Mouse (Mus musculus) forebrain, embryonic 16.5 days (tissue): ENCODE measurements around the gene Zfhx3. TPM values are rescaled to one million over a fixed set of nuclear protein-coding genes. Genes with fewer than 3 reads are reported as not detected.
A peak's percentile ranks its signal among the peaks of the same experiment; 100 is the strongest.

Experiments
- ATAC-seq: fragments of 200-750 bp; cut with Nextera tagmentation; 2 replicates; pipeline ENCODE4 v1.8.0; 2017; ENCODE audit warnings: mild to moderate bottlenecking, moderate library complexity
- H3K27ac ChIP-seq: fragments of 300-500 bp; sonication (generic); 2 replicates; pipeline ENCODE4 v1.5.1; 2014; ENCODE audit warnings: low read length, control low read depth
- H3K27me3 ChIP-seq: fragments of 300-500 bp; sonication (generic); replicated peaks from 2 replicates; pipeline ENCODE4 v1.6.1; 2014; ENCODE audit warnings: low read length; ENCODE audit not compliant: control insufficient read depth, insufficient read depth
- H3K36me3 ChIP-seq: fragments of 300-500 bp; sonication (generic); 2 replicates; pipeline ENCODE4 v1.6.1; 2014; ENCODE audit not compliant: control insufficient read depth, insufficient read depth
- H3K4me1 ChIP-seq: fragments of 300-500 bp; sonication (generic); replicated peaks from 2 replicates; pipeline ENCODE4 v1.6.1; 2014; ENCODE audit warnings: low read length; ENCODE audit not compliant: control insufficient read depth, insufficient read depth
- H3K4me2 ChIP-seq: fragments of 300-500 bp; sonication (generic); 2 replicates; pipeline ENCODE4 v1.6.1; 2014; ENCODE audit warnings: mild to moderate bottlenecking, low read length, control low read depth
- H3K4me3 ChIP-seq: fragments of 300-500 bp; sonication (generic); replicated peaks from 2 replicates; pipeline ENCODE4 v1.5.1; 2014; ENCODE audit warnings: mild to moderate bottlenecking, low read length, control low read depth
- H3K9ac ChIP-seq: fragments of 300-500 bp; sonication (generic); replicated peaks from 2 replicates; pipeline ENCODE4 v1.6.1; 2014; ENCODE audit warnings: low read depth, low read length, control low read depth
- H3K9me3 ChIP-seq: fragments of 300-500 bp; sonication (generic); 2 replicates; pipeline ENCODE4 v1.6.1; 2016; ENCODE audit warnings: low read length; ENCODE audit not compliant: control insufficient read depth
- WGBS: fragments of 180-500 bp; shearing (Covaris S2); extraction: QIAGEN DNeasy Blood & Tissue Kit; methylation state at CpG from one replicate; pipeline ENCODE4 v1.1.7; 2014; 5-methylcytosine and 5-hydroxymethylcytosine counted together
- polyA plus RNA-seq: library from polyadenylated mRNA; unstranded; fragments of >200 nt; fragmentation: Nextera tagmentation; extraction: Ambion mirVana; gene quantifications from 2 replicates; pipeline ENCODE4 v1.2.1, GENCODE M21; 2015

The Zfhx3 gene
- polyA plus RNA-seq, 1 experiment from 2014 or later: 14.6 TPM

DNA sequence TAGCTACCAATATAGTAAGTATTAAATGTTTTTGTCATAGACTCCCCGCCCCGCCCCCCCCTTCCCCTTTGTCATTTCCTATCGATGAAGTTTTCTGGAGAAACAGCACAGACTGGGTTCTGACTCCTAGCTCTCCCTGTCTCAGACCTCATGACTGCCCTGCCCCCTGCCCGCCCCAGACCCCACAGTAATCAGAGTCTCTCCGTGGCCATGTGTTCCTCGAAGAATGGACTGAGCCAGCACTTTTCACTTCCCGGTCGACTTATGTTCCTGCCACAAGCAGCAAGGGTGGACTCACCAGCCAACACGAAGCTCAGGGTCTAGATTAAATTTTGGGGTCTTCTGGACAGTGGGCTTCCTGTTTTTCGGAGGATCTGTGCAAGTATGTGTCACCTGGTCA is 840.7 kb downstream of the Zfhx3 start:
- no peak for ATAC-seq
- Histone ChIP-seq H3K36me3 (no peaks in the 10 kb centered on the region), H3K4me2 (no peak overlapping the region), H3K27me3 (peaks cover 24% of the 10 kb centered on the region), H3K4me3 (no peak overlapping the region), H3K4me1 (peaks cover 5% of the 10 kb centered on the region), H3K9ac (no peak overlapping the region), H3K27ac (no peak overlapping the region), H3K9me3 (no peaks in the 10 kb centered on the region)
- WGBS: 78% methylated on average over 10 of the region's 10 CpGs

DNA sequence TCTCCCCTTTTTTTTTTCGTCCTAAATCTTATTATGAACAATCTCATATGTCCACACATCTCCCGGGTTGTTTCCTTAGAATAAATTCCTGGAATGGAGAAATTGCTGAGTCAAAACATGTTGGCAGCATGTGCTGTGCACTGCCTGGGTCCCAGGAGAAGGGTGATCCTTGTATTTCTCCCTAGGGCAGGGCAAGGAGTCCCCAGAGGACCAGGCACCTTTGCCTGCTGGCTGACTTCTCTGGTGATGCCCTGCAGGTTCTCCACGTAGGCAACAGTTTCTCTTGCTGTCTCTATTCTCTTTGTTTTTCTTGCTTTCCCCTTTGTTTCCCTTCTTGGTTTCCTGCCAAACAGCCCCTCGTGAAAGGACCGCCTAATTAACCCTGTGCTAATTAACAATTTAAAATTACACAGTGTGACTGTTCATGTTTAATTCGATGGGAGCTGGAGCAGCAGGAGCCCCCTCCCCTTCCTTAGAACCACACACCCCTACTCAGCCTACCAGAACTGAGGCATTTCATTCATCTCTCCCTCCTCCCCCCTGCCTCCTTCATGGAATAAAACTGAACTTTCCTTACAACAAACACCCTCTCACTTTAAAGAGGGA is 845.8 kb downstream of the Zfhx3 start:
- peaks cover 29% of the 10 kb centered on the region for H3K27me3 ChIP-seq
- H3K4me2 ChIP-seq: peak overlapping the region; percentile 39
- no peak overlapping the region for H3K4me3 ChIP-seq
- H3K9me3 ChIP-seq: peaks cover 8% of the 10 kb centered on the region
- H3K27ac ChIP-seq: peak overlapping the region; percentile 56; the same call in 1 of the 2 replicates
- H3K9ac ChIP-seq: no peak overlapping the region; the same call in 1 of the 2 replicates
- 8% methylated on average over 6 of the region's 6 CpGs for WGBS
- H3K36me3 ChIP-seq: peaks cover 4% of the 10 kb centered on the region; the same call in 1 of the 2 replicates
- peak; percentile 93 for ATAC-seq
- H3K4me1 ChIP-seq: peaks cover 35% of the 10 kb centered on the region

DNA sequence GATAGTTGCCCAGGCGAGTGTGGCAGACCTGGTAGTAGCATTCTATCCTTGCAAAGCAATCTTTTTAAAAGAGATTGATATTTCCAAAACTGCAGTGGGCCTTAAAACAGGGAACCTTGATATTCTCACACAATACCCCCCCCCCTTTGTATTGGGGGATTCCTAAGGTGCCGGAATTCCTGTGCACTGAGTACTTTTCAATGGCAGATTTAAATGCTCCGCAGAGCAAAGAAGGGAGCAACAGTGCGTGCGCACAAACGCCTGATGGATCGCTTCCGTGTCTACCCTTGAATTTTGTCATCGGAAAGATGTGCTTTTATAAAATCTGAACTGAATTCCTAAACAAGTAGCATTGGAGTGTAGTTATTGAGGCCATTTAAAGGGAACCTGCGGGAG is 846.3 kb downstream of the Zfhx3 start:
- 0 out of 2 replicates have a peak, but pooled peaks have one; percentile 19 for ATAC-seq
- WGBS: 3% methylated on average over 10 of the region's 10 CpGs

DNA sequence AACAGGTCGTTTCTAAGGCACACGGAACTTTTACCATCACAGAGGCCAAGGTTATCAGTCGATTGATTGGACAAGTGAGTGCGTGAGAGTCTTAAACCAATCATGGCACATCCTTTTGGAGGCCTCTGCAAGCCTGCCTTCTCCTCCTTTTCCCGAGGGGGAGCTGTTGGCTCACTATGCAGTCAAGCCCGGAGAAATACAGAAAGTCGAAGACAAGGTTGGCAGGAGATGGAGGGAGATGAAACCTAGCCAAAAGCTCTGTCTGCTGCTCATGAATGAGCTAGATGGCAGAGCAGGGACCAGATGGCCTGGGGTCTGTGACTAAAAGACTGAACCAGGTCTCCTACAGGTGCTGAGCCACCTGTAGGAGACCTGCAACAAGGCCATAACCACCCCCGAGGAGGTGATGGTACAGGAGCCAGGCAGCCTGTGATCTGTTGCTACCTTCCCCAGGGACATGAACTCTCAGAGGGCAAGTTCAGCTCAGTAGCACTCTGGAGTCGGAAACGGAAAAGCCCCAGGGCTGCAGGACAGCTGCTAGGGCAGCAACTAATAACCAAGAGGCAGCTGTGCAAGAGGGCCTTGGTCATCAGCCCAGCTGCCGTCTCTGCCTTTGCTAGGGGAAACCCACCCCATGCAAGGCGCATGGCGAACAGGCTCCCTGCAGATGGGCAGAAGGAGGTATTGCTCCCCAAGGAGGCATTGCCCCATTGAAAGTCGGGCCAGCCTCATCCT is 848.3 kb downstream of the Zfhx3 start:
- WGBS: 62% methylated on average over 14 of the region's 14 CpGs
- H3K4me2 ChIP-seq: no peak overlapping the region
- peaks cover 22% of the 10 kb centered on the region for H3K27me3 ChIP-seq
- ATAC-seq: peak; percentile 56
- H3K27ac ChIP-seq: no peak overlapping the region
- H3K36me3 ChIP-seq: peaks cover 18% of the 10 kb centered on the region
- H3K9me3 ChIP-seq: peaks cover 8% of the 10 kb centered on the region
- no peak overlapping the region for H3K4me3 ChIP-seq
- no peak overlapping the region for H3K9ac ChIP-seq
- peaks cover 35% of the 10 kb centered on the region for H3K4me1 ChIP-seq

More for the DNA sequence above, 846.3 kb downstream of the Zfhx3 start:
- Histone ChIP-seq H3K9ac (no peak overlapping the region), H3K36me3 (peaks cover 7% of the 10 kb centered on the region), H3K4me2 (peak overlapping the region; percentile 39), H3K9me3 (peaks cover 8% of the 10 kb centered on the region), H3K4me3 (no peak overlapping the region), H3K4me1 (peaks cover 35% of the 10 kb centered on the region), H3K27me3 (peaks cover 29% of the 10 kb centered on the region), H3K27ac (no peak overlapping the region)

DNA sequence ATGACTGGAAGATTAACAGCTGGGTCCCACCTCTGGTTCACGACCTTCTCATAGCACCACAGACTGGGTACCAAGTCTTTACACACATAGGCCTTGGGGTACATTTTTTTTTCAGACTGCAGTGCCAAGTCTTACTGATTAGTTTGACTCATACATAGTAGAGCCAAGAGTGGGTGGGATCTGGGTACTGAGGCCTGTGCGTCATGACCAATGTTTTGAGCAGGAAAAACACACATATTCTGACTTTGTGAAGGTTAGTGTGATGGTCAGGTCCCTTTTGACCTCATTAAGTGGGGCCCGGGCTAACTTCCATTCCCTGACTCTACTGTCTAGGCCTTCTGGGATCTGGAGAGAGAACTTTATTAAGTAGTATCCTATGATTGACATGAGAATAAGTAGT is 853.6 kb downstream of the Zfhx3 start:
- no peak overlapping the region for H3K4me2 ChIP-seq
- peaks cover 18% of the 10 kb centered on the region for H3K36me3 ChIP-seq
- peaks cover 8% of the 10 kb centered on the region for H3K9me3 ChIP-seq
- ATAC-seq: no peak
- H3K4me3 ChIP-seq: no peak overlapping the region
- no peak overlapping the region for H3K27ac ChIP-seq
- WGBS: 98% methylated on average over 3 of the region's 3 CpGs
- peaks cover 7% of the 10 kb centered on the region for H3K4me1 ChIP-seq
- no peak overlapping the region for H3K9ac ChIP-seq
- no peaks in the 10 kb centered on the region for H3K27me3 ChIP-seq

DNA sequence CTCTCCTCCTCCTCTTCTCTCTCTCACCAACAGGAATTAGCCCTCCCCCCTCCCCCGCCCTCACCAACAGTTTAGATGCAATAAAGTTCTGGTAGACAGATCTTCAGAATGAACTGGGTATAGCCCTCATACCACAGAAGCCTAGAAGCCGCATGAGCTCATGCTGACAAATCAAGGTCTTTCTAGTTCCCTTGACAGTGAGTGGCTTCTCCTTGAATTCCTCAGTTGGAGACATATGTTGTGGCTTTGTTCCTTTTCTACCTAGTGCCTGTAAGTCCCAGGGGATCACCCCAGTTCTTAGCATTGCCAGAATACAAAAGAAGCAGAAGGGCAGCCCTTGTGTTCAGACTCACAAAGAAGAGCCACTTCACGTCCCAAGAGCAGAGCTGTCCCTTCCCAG is 854.4 kb downstream of the Zfhx3 start:
- H3K36me3 ChIP-seq: peaks cover 18% of the 10 kb centered on the region
- H3K9me3 ChIP-seq: peaks cover 8% of the 10 kb centered on the region
- no peak overlapping the region for H3K9ac ChIP-seq
- H3K4me3 ChIP-seq: no peak overlapping the region
- 89% methylated on average over 3 of the region's 3 CpGs for WGBS
- no peak for ATAC-seq
- peaks cover 4% of the 10 kb centered on the region for H3K4me1 ChIP-seq
- H3K27me3 ChIP-seq: no peaks in the 10 kb centered on the region
- no peak overlapping the region for H3K4me2 ChIP-seq
- H3K27ac ChIP-seq: no peak overlapping the region

DNA sequence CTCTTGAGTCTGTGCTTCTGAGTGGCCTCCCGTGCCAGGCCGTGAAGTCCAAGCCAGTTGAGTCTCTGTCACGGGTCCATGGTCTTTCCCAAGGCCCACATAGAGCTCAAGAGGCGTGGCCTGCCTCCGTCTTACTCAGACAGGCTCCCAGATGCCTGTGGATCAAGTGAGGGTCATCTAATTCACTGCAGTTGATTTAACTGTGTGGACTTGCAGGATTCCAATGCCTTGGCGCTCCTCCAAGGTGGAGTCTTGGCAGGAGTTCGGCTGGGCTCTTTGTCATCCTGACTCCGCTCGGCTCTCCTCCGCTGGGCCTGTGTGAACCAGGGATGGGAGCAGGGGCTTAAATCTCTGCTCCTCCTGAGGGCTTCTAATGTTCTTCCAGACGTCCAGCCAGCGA is 855.6 kb downstream of the Zfhx3 start:
- no peak overlapping the region for H3K27ac ChIP-seq
- no peak for ATAC-seq

DNA sequence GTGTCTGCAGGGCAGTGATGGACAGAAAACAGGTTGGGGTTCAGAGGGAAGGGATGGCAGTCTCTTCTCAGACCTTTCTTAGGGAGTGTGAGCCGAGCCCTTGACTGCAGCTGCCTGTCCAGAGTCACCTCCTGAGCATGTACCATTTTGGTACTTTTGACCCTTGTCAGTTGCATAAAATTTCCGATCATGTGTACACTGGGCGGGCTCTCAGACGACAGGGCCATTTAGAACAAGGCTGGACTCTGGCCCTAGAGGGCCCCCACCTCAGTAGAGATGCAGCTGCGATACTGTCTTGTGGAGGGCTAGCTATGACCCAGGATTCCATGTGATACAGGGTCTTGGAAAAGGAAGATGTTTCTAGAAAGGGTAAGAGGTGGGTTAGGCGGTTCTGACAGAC is 856.8 kb downstream of the Zfhx3 start:
- no peak overlapping the region for H3K4me3 ChIP-seq
- H3K9ac ChIP-seq: no peak overlapping the region
- no peaks in the 10 kb centered on the region for H3K9me3 ChIP-seq
- H3K4me2 ChIP-seq: no peak overlapping the region
- ATAC-seq: no peak
- 95% methylated on average over 6 of the region's 6 CpGs for WGBS
- no peak overlapping the region for H3K27ac ChIP-seq
- peaks cover 4% of the 10 kb centered on the region for H3K4me1 ChIP-seq
- no peaks in the 10 kb centered on the region for H3K27me3 ChIP-seq
- peaks cover 7% of the 10 kb centered on the region; the same call in 1 of the 2 replicates for H3K36me3 ChIP-seq

More for the DNA sequence above, 855.6 kb downstream of the Zfhx3 start:
- Histone ChIP-seq H3K4me3 (no peak overlapping the region), H3K4me2 (no peak overlapping the region), H3K4me1 (peaks cover 4% of the 10 kb centered on the region), H3K36me3 (peaks cover 14% of the 10 kb centered on the region), H3K9me3 (0 out of 2 replicates have a peak, but pooled peaks cover under 1% of the 10 kb centered on the region), H3K27me3 (no peaks in the 10 kb centered on the region), H3K9ac (no peak overlapping the region)
- WGBS: 35% methylated on average over 12 of the region's 12 CpGs

DNA sequence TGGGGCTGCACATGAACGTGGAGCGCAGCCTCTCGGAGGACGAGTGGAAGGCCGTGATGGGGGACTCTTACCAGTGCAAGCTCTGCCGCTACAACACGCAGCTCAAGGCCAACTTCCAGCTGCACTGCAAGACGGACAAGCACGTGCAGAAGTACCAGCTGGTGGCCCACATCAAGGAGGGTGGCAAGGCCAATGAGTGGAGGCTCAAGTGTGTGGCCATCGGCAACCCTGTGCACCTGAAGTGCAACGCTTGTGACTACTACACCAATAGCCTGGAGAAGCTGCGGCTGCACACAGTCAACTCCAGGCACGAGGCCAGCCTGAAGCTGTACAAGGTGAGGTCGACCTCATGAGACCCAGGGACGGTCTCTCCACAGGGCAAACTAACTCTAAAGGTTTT is 857.9 kb downstream of the Zfhx3 start:
- H3K4me2 ChIP-seq: no peak overlapping the region
- WGBS: 96% methylated on average over 15 of the region's 15 CpGs
- no peaks in the 10 kb centered on the region for H3K9me3 ChIP-seq
- no peak for ATAC-seq
- no peak overlapping the region for H3K4me3 ChIP-seq
- peaks cover 4% of the 10 kb centered on the region for H3K4me1 ChIP-seq
- H3K27ac ChIP-seq: no peak overlapping the region
- no peak overlapping the region for H3K9ac ChIP-seq
- no peaks in the 10 kb centered on the region for H3K27me3 ChIP-seq
- H3K36me3 ChIP-seq: no peaks in the 10 kb centered on the region
